Mouse (Mus musculus) liver, embryonic 11.5 days (tissue): ENCODE data around the gene Milr1. TPM values are rescaled to one million over a fixed set of nuclear protein-coding genes. Genes with fewer than 3 reads are reported as not detected.
A peak's percentile ranks its signal among the peaks of the same experiment; 100 is the strongest.
"Not testable (repeated sequence)": the region's sequence is repeated elsewhere in the genome, so short reads cannot be mapped to it uniquely, and the experiment has no call there.

Source experiments
- ATAC-seq: fragments of 200-750 bp; cut with Nextera tagmentation; replicated peaks from 2 replicates; pipeline ENCODE4 v1.8.0; 2017; ENCODE audit warnings: moderate number of reproducible peaks, mild to moderate bottlenecking, moderate TSS enrichment, moderate library complexity; ENCODE audit not compliant: low FRiP score
- DNase-seq: peaks from one replicate; pipeline ENCODE4 v3.0.0-alpha.2; 2017; ENCODE audit warnings: low spot score
- H3K27ac ChIP-seq: fragments of 300-500 bp; sonication (generic); 2 replicates; pipeline ENCODE4 v1.5.1; 2014; ENCODE audit warnings: mild to moderate bottlenecking, low read depth, low read length, control low read depth
- H3K27me3 ChIP-seq: fragments of 300-500 bp; sonication (generic); replicated peaks from 2 replicates; pipeline ENCODE4 v1.6.1; 2014; ENCODE audit warnings: low read length, mixed read lengths; ENCODE audit not compliant: control insufficient read depth, insufficient read depth
- H3K36me3 ChIP-seq: fragments of 300-500 bp; sonication (generic); 2 replicates; pipeline ENCODE4 v1.6.1; 2014; ENCODE audit warnings: mild to moderate bottlenecking, low read length, moderate library complexity, mixed read lengths; ENCODE audit not compliant: control insufficient read depth, insufficient read depth
- H3K4me1 ChIP-seq: fragments of 300-500 bp; sonication (generic); replicated peaks from 2 replicates; pipeline ENCODE4 v1.6.1; 2014; ENCODE audit warnings: low read length, mixed read lengths; ENCODE audit not compliant: control insufficient read depth, insufficient read depth
- H3K4me2 ChIP-seq: fragments of 300-500 bp; sonication (generic); 2 replicates; pipeline ENCODE4 v1.6.1; 2014; ENCODE audit warnings: mild to moderate bottlenecking, control low read depth, moderate library complexity
- H3K4me3 ChIP-seq: fragments of 300-500 bp; sonication (generic); 2 replicates; pipeline ENCODE4 v1.5.1; 2014; ENCODE audit warnings: low read depth, low read length, control low read depth
- H3K9ac ChIP-seq: fragments of 300-500 bp; sonication (generic); 2 replicates; pipeline ENCODE4 v1.6.1; 2014; ENCODE audit warnings: low read depth, low read length, control low read depth
- H3K9me3 ChIP-seq: fragments of 300-500 bp; sonication (generic); 2 replicates; pipeline ENCODE4 v1.6.1; 2016; ENCODE audit warnings: low read length, inconsistent platforms, mixed read lengths; ENCODE audit not compliant: control insufficient read depth
- WGBS: fragments of 180-500 bp; shearing (Covaris S2); extraction: QIAGEN DNeasy Blood & Tissue Kit; methylation state at CpG from one replicate; pipeline ENCODE4 v1.1.7; 2014; 5-methylcytosine and 5-hydroxymethylcytosine counted together
- polyA plus RNA-seq: library from polyadenylated mRNA; unstranded; fragments of >200 nt; fragmentation: Nextera tagmentation; extraction: Ambion mirVana; gene quantifications from 2 replicates; pipeline ENCODE4 v1.2.1, GENCODE M21; 2014

Gene Milr1
- polyA plus RNA-seq, 1 experiment from 2014 or later = 2.4 TPM

DNA sequence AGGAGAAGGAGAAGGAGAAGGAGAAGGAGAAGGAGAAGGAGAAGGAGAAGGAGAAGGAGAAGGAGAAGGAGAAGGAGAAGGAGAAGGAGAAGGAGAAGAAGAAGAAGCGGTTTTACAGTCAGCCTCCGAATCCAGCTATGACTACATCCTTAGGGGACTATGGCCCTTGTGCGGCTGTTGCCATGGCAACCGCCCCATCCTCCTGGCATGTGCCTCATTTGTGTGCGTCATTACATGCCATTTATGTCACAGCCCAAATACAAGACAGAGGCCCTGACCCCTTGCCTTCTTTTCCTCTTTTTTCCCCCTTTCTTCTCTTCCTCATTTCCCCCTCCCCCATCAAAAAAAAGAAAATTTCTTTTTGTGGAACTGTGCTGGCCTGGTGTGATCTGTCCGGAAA lies 9.8 kb upstream of the Milr1 start:
- 78% methylated on average over 6 of the region's 6 CpGs for WGBS
- H3K9me3 ChIP-seq = no peaks in the 10 kb centered on the region
- H3K27me3 ChIP-seq = no peaks in the 10 kb centered on the region
- H3K4me3 ChIP-seq = no peak overlapping the region
- ATAC-seq (no peak), DNase-seq (no peak)
- H3K4me1 ChIP-seq = peaks cover 4% of the 10 kb centered on the region; the same call in 1 of the 2 replicates
- H3K27ac ChIP-seq = no peak overlapping the region
- H3K4me2 ChIP-seq = no peak overlapping the region
- H3K36me3 ChIP-seq = no peaks in the 10 kb centered on the region
- H3K9ac ChIP-seq = no peak overlapping the region

GRCm38 (mm10) chr11:106741826-106742225 lies 9.2 kb upstream of the Milr1 start:
- DNase-seq = no peak
- Histone ChIP-seq H3K4me1 (peaks cover 4% of the 10 kb centered on the region; the same call in 1 of the 2 replicates), H3K4me2 (no peak overlapping the region), H3K9me3 (no peaks in the 10 kb centered on the region), H3K9ac (no peak overlapping the region), H3K27ac (no peak overlapping the region), H3K36me3 (no peaks in the 10 kb centered on the region), H3K27me3 (no peaks in the 10 kb centered on the region), H3K4me3 (no peak overlapping the region)
- 80% methylated on average over 3 of the region's 3 CpGs for WGBS
- no peak for ATAC-seq

- no peaks in the 10 kb centered on the region for H3K27me3 ChIP-seq
- no peak overlapping the region for H3K4me3 ChIP-seq
- no peak overlapping the region for H3K9ac ChIP-seq
- ATAC-seq (no peak), DNase-seq (no peak)
- no peaks in the 10 kb centered on the region for H3K36me3 ChIP-seq
- H3K4me2 ChIP-seq = no peak overlapping the region
- 39% methylated on average over 6 of the region's 6 CpGs for WGBS
- no peak overlapping the region for H3K27ac ChIP-seq
- 0 out of 2 replicates have a peak, but pooled peaks cover under 1% of the 10 kb centered on the region for H3K4me1 ChIP-seq
- peaks cover 2% of the 10 kb centered on the region; the same call in 1 of the 2 replicates for H3K9me3 ChIP-seq
These were observed 8.6 kb upstream of the Milr1 start for GRCm38 (mm10) chr11:106742388-106742841.

- Histone ChIP-seq H3K27ac (no peak overlapping the region), H3K9ac (no peak overlapping the region), H3K4me3 (no peak overlapping the region), H3K4me2 (no peak overlapping the region), H3K4me1 (no peaks in the 10 kb centered on the region), H3K36me3 (no peaks in the 10 kb centered on the region), H3K27me3 (no peaks in the 10 kb centered on the region), H3K9me3 (peaks cover 2% of the 10 kb centered on the region; the same call in 1 of the 2 replicates)
- 87% methylated on average over 5 of the region's 5 CpGs for WGBS
- ATAC-seq (no peak), DNase-seq (no peak)
These were observed 6.1 kb upstream of the Milr1 start for GRCm38 (mm10) chr11:106744949-106745348.

DNA sequence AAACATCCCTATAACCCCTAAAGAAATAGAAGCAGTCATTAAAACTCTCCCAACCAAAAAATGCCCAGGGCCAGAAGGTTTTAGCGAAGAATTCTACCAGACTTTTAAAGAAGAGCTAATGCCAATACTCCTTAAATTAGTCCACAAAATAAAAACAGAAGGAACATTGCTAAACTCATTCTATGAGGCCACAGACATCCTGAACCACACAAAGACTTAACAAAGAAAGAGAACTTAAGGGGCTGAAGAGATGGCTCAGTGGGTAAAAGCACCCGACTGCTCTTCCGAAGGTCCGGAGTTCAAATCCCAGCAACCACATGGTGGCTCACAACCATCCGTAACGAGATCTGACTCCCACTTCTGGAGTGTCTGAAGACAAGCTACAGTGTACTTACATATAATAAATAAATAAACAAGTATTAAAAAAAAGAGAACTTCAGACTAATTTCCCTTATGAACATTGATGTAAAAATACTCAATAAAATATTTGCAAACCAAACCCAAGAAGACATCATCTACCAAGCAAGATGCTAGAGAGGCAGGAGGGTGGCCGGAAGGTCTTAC lies 1.4 kb upstream of the Milr1 start:
- not testable (repeated sequence) for ATAC-seq, DNase-seq, H3K4me2 ChIP-seq, H3K4me1 ChIP-seq, H3K9ac ChIP-seq, H3K36me3 ChIP-seq, H3K27ac ChIP-seq, H3K4me3 ChIP-seq, H3K9me3 ChIP-seq, H3K27me3 ChIP-seq
- 90% methylated on average over 7 of the region's 7 CpGs for WGBS

DNA sequence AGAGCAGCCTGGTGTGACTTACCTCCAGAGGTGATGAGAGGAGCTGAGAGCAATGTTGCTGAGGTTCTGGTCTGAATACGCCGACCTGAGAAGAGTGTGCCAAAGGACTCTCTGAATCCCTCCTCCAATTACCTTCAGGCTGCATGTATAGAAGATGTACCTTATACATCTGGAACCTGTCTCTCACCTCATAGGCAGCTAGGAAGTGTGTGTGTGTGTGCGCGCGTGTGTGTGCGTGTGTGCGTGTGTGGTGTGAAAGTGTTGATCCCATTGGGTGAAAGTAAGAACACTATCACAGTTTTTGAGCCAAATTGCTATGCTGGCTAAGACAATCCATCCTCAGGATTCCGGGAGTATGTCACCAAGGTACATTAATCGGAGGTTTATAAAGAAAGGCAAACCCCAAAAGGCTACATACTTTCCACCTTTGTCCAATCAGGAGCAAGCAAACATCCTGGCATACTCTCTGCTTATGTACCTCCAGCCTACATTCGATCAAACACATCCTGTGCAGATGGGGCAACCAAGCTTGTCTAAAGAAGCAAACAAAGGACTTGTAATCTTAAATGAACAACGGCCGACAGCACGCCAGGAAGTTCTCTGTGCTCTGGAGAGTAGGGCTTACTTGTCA lies 790 bp upstream of the Milr1 start, which contains the start of gene Pecam1:
Gene Pecam1 (minus strand): TSS at position 508 of the 631 bp plus-strand sequence.
- no peak within 1 kb of the TSS for H3K4me3 ChIP-seq
- H3K9ac ChIP-seq = no peak within 1 kb of the TSS
- no peak within 1 kb of the TSS for H3K27ac ChIP-seq
- peaks cover 10% of the 10 kb centered on the region; the same call in 1 of the 2 replicates for H3K4me1 ChIP-seq
- H3K9me3 ChIP-seq = peaks cover 2% of the 10 kb centered on the region; the same call in 1 of the 2 replicates
- no peaks in the 10 kb centered on the region for H3K27me3 ChIP-seq
- ATAC-seq (no peak), DNase-seq (no peak)
- 68% methylated on average over 13 of the region's 13 CpGs for WGBS
- no peaks in the 10 kb centered on the region for H3K36me3 ChIP-seq
- H3K4me2 ChIP-seq = peak within 1 kb of the TSS; percentile 27; the same call in 1 of the 2 replicates

- no peak overlapping the region for H3K4me3 ChIP-seq
- H3K9me3 ChIP-seq = peaks cover 2% of the 10 kb centered on the region; the same call in 1 of the 2 replicates
- H3K27me3 ChIP-seq = no peaks in the 10 kb centered on the region
- no peaks in the 10 kb centered on the region for H3K36me3 ChIP-seq
- 44% methylated on average over 7 of the region's 7 CpGs for WGBS
- no peak overlapping the region for H3K27ac ChIP-seq
- H3K4me1 ChIP-seq = peaks cover 10% of the 10 kb centered on the region; the same call in 1 of the 2 replicates
- H3K9ac ChIP-seq = no peak overlapping the region
- H3K4me2 ChIP-seq = no peak overlapping the region; the same call in 1 of the 2 replicates
- no peak for ATAC-seq
- no peak for DNase-seq
These were observed 1.1 kb downstream of the Milr1 start for GRCm38 (mm10) chr11:106752103-106752502.

DNA sequence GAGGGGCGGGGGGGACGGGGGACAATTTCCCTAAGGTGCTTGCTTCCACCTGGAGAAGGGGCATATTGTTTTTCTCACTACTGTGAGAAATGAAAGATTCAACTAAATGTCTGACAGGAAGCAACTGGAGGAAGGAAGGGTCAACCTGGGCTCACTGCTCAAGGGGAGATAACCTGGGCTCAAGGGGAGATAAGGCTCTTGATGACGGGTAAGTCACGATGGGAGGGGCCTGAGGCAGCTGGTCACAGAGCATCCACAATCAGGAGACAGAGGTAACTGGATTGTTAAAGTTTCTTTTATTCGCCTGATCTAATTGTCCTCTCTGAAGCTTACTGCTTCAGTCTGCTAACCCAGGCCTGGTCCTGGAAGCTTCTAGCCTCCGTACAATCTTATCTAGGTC lies 2.3 kb downstream of the Milr1 start:
- H3K9me3 ChIP-seq = no peaks in the 10 kb centered on the region
- no peak overlapping the region for H3K27ac ChIP-seq
- H3K4me2 ChIP-seq = no peak overlapping the region
- peaks cover 10% of the 10 kb centered on the region; the same call in 1 of the 2 replicates for H3K4me1 ChIP-seq
- ATAC-seq = no peak
- 66% methylated on average over 6 of the region's 6 CpGs for WGBS
- no peak for DNase-seq
- H3K9ac ChIP-seq = no peak overlapping the region
- H3K36me3 ChIP-seq = no peaks in the 10 kb centered on the region
- no peaks in the 10 kb centered on the region for H3K27me3 ChIP-seq
- H3K4me3 ChIP-seq = no peak overlapping the region

GRCm38 (mm10) chr11:106755583-106755982 lies 4.6 kb downstream of the Milr1 start:
- peaks cover 10% of the 10 kb centered on the region; the same call in 1 of the 2 replicates for H3K4me1 ChIP-seq
- H3K36me3 ChIP-seq = no peaks in the 10 kb centered on the region
- 49% methylated on average over 5 of the region's 5 CpGs for WGBS
- H3K27ac ChIP-seq = no peak overlapping the region
- H3K9me3 ChIP-seq = no peaks in the 10 kb centered on the region
- no peaks in the 10 kb centered on the region for H3K27me3 ChIP-seq
- no peak for DNase-seq
- no peak overlapping the region for H3K9ac ChIP-seq
- H3K4me2 ChIP-seq = no peak overlapping the region
- ATAC-seq = no peak
- H3K4me3 ChIP-seq = no peak overlapping the region
